ENCODE assay signal across 8 mouse cellular contexts in genomic region chr11:119033874-119034558, GRCm38 (mm10). TPM values are rescaled to one million over a fixed set of nuclear protein-coding genes. Genes with fewer than 3 reads are reported as not detected.
DNase-seq lines count a peak whose midpoint lies in the region; ATAC-seq and TF ChIP-seq lines count a peak whose summit lies in the region.

No protein-coding gene starts in this region.

- H3K4me1 ChIP-seq in forebrain, postnatal 0 days (ENCODE audit: insufficient read depth): peaks cover 15% of the 10 kb centered on the region; the same call in 1 of the 2 replicates
- H3K4me1 ChIP-seq in hindbrain, embryonic 11.5 days (replicated peaks; ENCODE audit: control insufficient read depth, insufficient read depth, low read length): peaks cover 24% of the 10 kb centered on the region
- no peaks in the 10 kb centered on the region for H3K4me1 ChIP-seq in spleen, adult 2 months (ENCODE audit: control insufficient read depth, insufficient read depth, insufficient read length)

- ATAC-seq in frontal cortex, adult (ENCODE audit: low TSS enrichment): peak; percentile 31; the same call in 1 of the 2 replicates
- ATAC-seq in forebrain, postnatal 0 days: peak; percentile 70
- peak; percentile 43; the same call in 1 of the 2 replicates for ATAC-seq in hindbrain, embryonic 11.5 days (ENCODE audit: low FRiP score)

- H3K36me3 ChIP-seq in forebrain, postnatal 0 days (ENCODE audit: insufficient read depth): peaks cover 22% of the 10 kb centered on the region
- H3K36me3 ChIP-seq in hindbrain, embryonic 11.5 days (ENCODE audit: control insufficient read depth, insufficient read depth, low read length): 0 out of 2 replicates have a peak, but pooled peaks cover 6% of the 10 kb centered on the region
- H3K36me3 ChIP-seq in spleen, adult 2 months (ENCODE audit: control insufficient read depth, insufficient read depth, low read length): peaks cover 8% of the 10 kb centered on the region; the same call in 1 of the 2 replicates

- H3K27me3 ChIP-seq in forebrain, postnatal 0 days (ENCODE audit: insufficient read depth, low read length): peaks cover 39% of the 10 kb centered on the region
- H3K27me3 ChIP-seq in hindbrain, embryonic 11.5 days (ENCODE audit: control insufficient read depth, insufficient read depth, low read length): peaks cover 42% of the 10 kb centered on the region
- peaks cover 13% of the 10 kb centered on the region for H3K27me3 ChIP-seq in spleen, adult 2 months (ENCODE audit: control insufficient read depth, insufficient read depth, low read length)

- peak; percentile 89 for TF ChIP-seq CTCF in forebrain, postnatal 0 days (IDR thresholded peaks at IDR 0.05; ENCODE audit: low read depth)
- peak; percentile 98 for TF ChIP-seq CTCF in spleen, adult 2 months (IDR thresholded peaks at IDR 0.05; ENCODE audit: extremely low read depth, insufficient read depth, insufficient read length, insufficient replicate concordance)

- no peak overlapping the region for H3K27ac ChIP-seq in forebrain, postnatal 0 days (ENCODE audit: low read depth, low read length)
- no peak overlapping the region for H3K27ac ChIP-seq in hindbrain, embryonic 11.5 days (ENCODE audit: low read depth, low read length)
- H3K27ac ChIP-seq in spleen, adult 2 months (ENCODE audit: insufficient read depth, low read length): no peak overlapping the region

- peak overlapping the region; percentile 29 for H3K4me2 ChIP-seq in forebrain, postnatal 0 days (ENCODE audit: low read depth)
- peak overlapping the region; percentile 35 for H3K4me2 ChIP-seq in hindbrain, embryonic 11.5 days (replicated peaks; ENCODE audit: low read depth, low read length)

- DNase-seq in frontal cortex, postnatal 25 days (ENCODE audit: low spot score in 2 of 2): no peak
- peak; percentile 64 for DNase-seq in cerebellum, adult 11-12 months
- DNase-seq in forebrain, postnatal 0 days: peak; percentile 84
- DNase-seq in hindbrain, embryonic 11.5 days (ENCODE audit: low spot score): peak; percentile 91
- DNase-seq in left cerebral cortex, postnatal 14 days (ENCODE audit: low spot score in 2 of 2): peak; percentile 80 to 82
- peak; percentile 85 for DNase-seq in mesoderm, embryonic 11.5 days (ENCODE audit: low read depth, low spot score)
- DNase-seq in spleen, adult 2 months (ENCODE audit: low read depth in 1 of 2, low spot score in 2 of 2): peak; percentile 59 to 84

- H3K9ac ChIP-seq in forebrain, postnatal 0 days: no peak overlapping the region
- H3K9ac ChIP-seq in hindbrain, embryonic 11.5 days (ENCODE audit: low read depth, low read length): no peak overlapping the region

- no peak for TF ChIP-seq POLR2A in spleen, adult 2 months (IDR thresholded peaks at IDR 0.05; ENCODE audit: low read depth, low read length)

- no peaks in the 10 kb centered on the region for H3K9me3 ChIP-seq in forebrain, postnatal 0 days (ENCODE audit: low read length)
- no peaks in the 10 kb centered on the region for H3K9me3 ChIP-seq in hindbrain, embryonic 11.5 days (ENCODE audit: control insufficient read depth, low read length)

- 0 out of 2 replicates have a peak overlapping the region, but pooled peaks have one; percentile 9 for H3K4me3 ChIP-seq in forebrain, postnatal 0 days (ENCODE audit: low read depth, low read length)
- no peak overlapping the region for H3K4me3 ChIP-seq in hindbrain, embryonic 11.5 days (ENCODE audit: low read depth, low read length)
- H3K4me3 ChIP-seq in spleen, adult 2 months (ENCODE audit: extremely low read depth, insufficient read depth, insufficient read length): peak overlapping the region; percentile 16; the same call in 1 of the 2 replicates

- WGBS in forebrain, postnatal 0 days: 3% methylated on average over 26 of the region's 26 CpGs
- WGBS in hindbrain, embryonic 11.5 days: under 1% methylated on average over 26 of the region's 26 CpGs
- 6% methylated on average over 26 of the region's 26 CpGs for WGBS in spleen, adult 2 months

- intact Hi-C loops in left cerebral cortex, postnatal 14 days (cut with DNase I): no loop called here

RNA-seq across cellular contexts. Expression of gene Cbx8, which starts 6.8 kb away (rescaled TPM):
- 14.2 and 21.9 TPM in 2 replicates for total RNA-seq in forebrain, postnatal 0 days (2014; rRNA removed)
- 5.3 and 8.5 TPM in 2 replicates for polyA plus RNA-seq in forebrain, postnatal 0 days (2015; fragmentation: Nextera tagmentation; extraction: Ambion mirVana)
- 9.1 and 9.3 TPM in 2 replicates for polyA plus RNA-seq in hindbrain, embryonic 11.5 days (2014; fragmentation: Nextera tagmentation; extraction: Ambion mirVana)
- 10 to 100 TPM; 12.9 to 15.4 TPM for total RNA-seq in left cerebral cortex, postnatal 14 days (2021)
- polyA plus RNA-seq in spleen, adult 2 months (2012; rRNA removed): 4.5 and 5.6 TPM in 2 replicates

RNA-seq across cellular contexts. Expression of gene Cbx2, which starts 11.3 kb away (rescaled TPM):
- 9.2 and 15.2 TPM in 2 replicates for total RNA-seq in forebrain, postnatal 0 days (2014; rRNA removed)
- polyA plus RNA-seq in forebrain, postnatal 0 days (2015; fragmentation: Nextera tagmentation; extraction: Ambion mirVana): 6.4 TPM in 2 replicates
- polyA plus RNA-seq in hindbrain, embryonic 11.5 days (2014; fragmentation: Nextera tagmentation; extraction: Ambion mirVana): 44.4 and 54.5 TPM in 2 replicates
- 1 to 10 TPM; 2.4 to 3.4 TPM for total RNA-seq in left cerebral cortex, postnatal 14 days (2021)
- polyA plus RNA-seq in spleen, adult 2 months (2012; rRNA removed): 1.8 and 2.1 TPM in 2 replicates

RNA-seq across cellular contexts. Expression of gene Enpp7, which starts 46.0 kb away (rescaled TPM):
- total RNA-seq in forebrain, postnatal 0 days (2014; rRNA removed): not detected in 2 replicates
- not detected in 2 replicates for polyA plus RNA-seq in forebrain, postnatal 0 days (2015; fragmentation: Nextera tagmentation; extraction: Ambion mirVana)
- polyA plus RNA-seq in hindbrain, embryonic 11.5 days (2014; fragmentation: Nextera tagmentation; extraction: Ambion mirVana): not detected in 2 replicates
- total RNA-seq in left cerebral cortex, postnatal 14 days (2021): not detected
- polyA plus RNA-seq in spleen, adult 2 months (2012; rRNA removed): not detected in 2 replicates

RNA-seq across cellular contexts. Expression of gene Cbx4, which starts 52.0 kb away (rescaled TPM):
- 36.1 and 38.6 TPM in 2 replicates for total RNA-seq in forebrain, postnatal 0 days (2014; rRNA removed)
- 21.7 and 26.1 TPM in 2 replicates for polyA plus RNA-seq in forebrain, postnatal 0 days (2015; fragmentation: Nextera tagmentation; extraction: Ambion mirVana)
- polyA plus RNA-seq in hindbrain, embryonic 11.5 days (2014; fragmentation: Nextera tagmentation; extraction: Ambion mirVana): 5.4 and 7.1 TPM in 2 replicates
- 10 to 100 TPM; 63.2 to 74.0 TPM for total RNA-seq in left cerebral cortex, postnatal 14 days (2021)
- polyA plus RNA-seq in spleen, adult 2 months (2012; rRNA removed): 17.2 and 23.5 TPM in 2 replicates

Comparison
In these comparisons a context has a peak if more than half of its experiments do, and no peak if none do; other contexts are left out.
1. DNase-seq: peak in cerebellum, adult 11-12 months (single experiment), forebrain, postnatal 0 days (single experiment), hindbrain, embryonic 11.5 days (single experiment), left cerebral cortex, postnatal 14 days (2 of 2), mesoderm, embryonic 11.5 days (single experiment) and spleen, adult 2 months (2 of 2); none in frontal cortex, postnatal 25 days (0 of 2).
2. Peak in every context shown above with its lines, with median percentiles within 50 percentile points of each other: ATAC-seq.